Mouse (Mus musculus): Measurements from ENCODE around the gene A130010J15Rik. TPM values are rescaled to one million over a fixed set of nuclear protein-coding genes. Genes with fewer than 3 reads are reported as not detected.

The A130010J15Rik gene
- polyA plus RNA-seq, 1 experiment from 2014 or later = 16.6 TPM

GRCm38 (mm10) chr1:193130839-193131238, 37.0 kb upstream of the A130010J15Rik start:
- H3K9ac ChIP-seq (replicated peaks; ENCODE audit: low read depth, low read length) = no peak overlapping the region
- no peak for ATAC-seq (ENCODE audit: insufficient number of reproducible peaks, insufficient read depth, low FRiP score, low read depth)
- peak overlapping the region; percentile 45; the same call in 1 of the 2 replicates for H3K27ac ChIP-seq (ENCODE audit: low read length)

GRCm38 (mm10) chr1:193131311-193131948, 36.4 kb upstream of the A130010J15Rik start:
- ATAC-seq (ENCODE audit: insufficient number of reproducible peaks, insufficient read depth, low FRiP score, low read depth) = no peak
- no peaks in the 10 kb centered on the region for H3K27me3 ChIP-seq (ENCODE audit: control insufficient read depth, insufficient read depth, low read length)
- H3K27ac ChIP-seq (ENCODE audit: low read length) = no peak overlapping the region
- H3K36me3 ChIP-seq (ENCODE audit: control insufficient read depth, insufficient read depth, low read length) = peaks cover 5% of the 10 kb centered on the region; the same call in 1 of the 2 replicates
- H3K4me2 ChIP-seq (replicated peaks; ENCODE audit: low read depth, low read length) = no peak overlapping the region
- peaks cover 6% of the 10 kb centered on the region for H3K4me1 ChIP-seq (ENCODE audit: control insufficient read depth, insufficient read depth, low read length)
- H3K4me3 ChIP-seq (ENCODE audit: low read depth, low read length) = no peak overlapping the region
- H3K9me3 ChIP-seq (ENCODE audit: control insufficient read depth, low read depth, low read length) = no peaks in the 10 kb centered on the region
- WGBS = 29% methylated on average over 6 of the region's 6 CpGs
- H3K9ac ChIP-seq (replicated peaks; ENCODE audit: low read depth, low read length) = no peak overlapping the region

More at GRCm38 (mm10) chr1:193130839-193131238, 37.0 kb upstream of the A130010J15Rik start:
- 0 out of 2 replicates have a peak overlapping the region, but pooled peaks have one; percentile 96 for H3K4me3 ChIP-seq (ENCODE audit: low read depth, low read length)
- H3K9me3 ChIP-seq (ENCODE audit: control insufficient read depth, low read depth, low read length) = no peaks in the 10 kb centered on the region
- 61% methylated on average over 8 of the region's 8 CpGs for WGBS
- H3K4me1 ChIP-seq (ENCODE audit: control insufficient read depth, insufficient read depth, low read length) = peaks cover 6% of the 10 kb centered on the region
- H3K36me3 ChIP-seq (ENCODE audit: control insufficient read depth, insufficient read depth, low read length) = peaks cover 6% of the 10 kb centered on the region; the same call in 1 of the 2 replicates
- H3K4me2 ChIP-seq (replicated peaks; ENCODE audit: low read depth, low read length) = peak overlapping the region; percentile 41
- H3K27me3 ChIP-seq (ENCODE audit: control insufficient read depth, insufficient read depth, low read length) = no peaks in the 10 kb centered on the region

- H3K4me1 ChIP-seq (ENCODE audit: control insufficient read depth, insufficient read depth, low read length) = peaks cover 6% of the 10 kb centered on the region
- H3K36me3 ChIP-seq (ENCODE audit: control insufficient read depth, insufficient read depth, low read length) = no peaks in the 10 kb centered on the region
- H3K4me3 ChIP-seq (ENCODE audit: low read depth, low read length) = no peak overlapping the region
- no peak for ATAC-seq (ENCODE audit: insufficient number of reproducible peaks, insufficient read depth, low FRiP score, low read depth)
- H3K9me3 ChIP-seq (ENCODE audit: control insufficient read depth, low read depth, low read length) = no peaks in the 10 kb centered on the region
- H3K27me3 ChIP-seq (ENCODE audit: control insufficient read depth, insufficient read depth, low read length) = no peaks in the 10 kb centered on the region
- no peak overlapping the region for H3K9ac ChIP-seq (replicated peaks; ENCODE audit: low read depth, low read length)
- H3K4me2 ChIP-seq (replicated peaks; ENCODE audit: low read depth, low read length) = no peak overlapping the region
- H3K27ac ChIP-seq (ENCODE audit: low read length) = no peak overlapping the region
Observed at GRCm38 (mm10) chr1:193132385-193132784, 35.5 kb upstream of the A130010J15Rik start.

GRCm38 (mm10) chr1:193133726-193134125, 34.1 kb upstream of the A130010J15Rik start:
- no peak for ATAC-seq (ENCODE audit: insufficient number of reproducible peaks, insufficient read depth, low FRiP score, low read depth)
- Histone ChIP-seq H3K27me3 (ENCODE audit: control insufficient read depth, insufficient read depth, low read length) (no peaks in the 10 kb centered on the region), H3K9me3 (ENCODE audit: control insufficient read depth, low read depth, low read length) (no peaks in the 10 kb centered on the region), H3K36me3 (ENCODE audit: control insufficient read depth, insufficient read depth, low read length) (no peaks in the 10 kb centered on the region), H3K27ac (ENCODE audit: low read length) (no peak overlapping the region), H3K9ac (replicated peaks; ENCODE audit: low read depth, low read length) (no peak overlapping the region), H3K4me3 (ENCODE audit: low read depth, low read length) (no peak overlapping the region), H3K4me1 (ENCODE audit: control insufficient read depth, insufficient read depth, low read length) (peaks cover 10% of the 10 kb centered on the region), H3K4me2 (replicated peaks; ENCODE audit: low read depth, low read length) (no peak overlapping the region)
- WGBS = 91% methylated on average over 1 of the region's 1 CpGs

- ATAC-seq (ENCODE audit: insufficient number of reproducible peaks, insufficient read depth, low FRiP score, low read depth) = no peak
- Histone ChIP-seq H3K4me1 (ENCODE audit: control insufficient read depth, insufficient read depth, low read length) (0 out of 2 replicates have a peak, but pooled peaks cover 4% of the 10 kb centered on the region), H3K27me3 (ENCODE audit: control insufficient read depth, insufficient read depth, low read length) (no peaks in the 10 kb centered on the region), H3K4me2 (replicated peaks; ENCODE audit: low read depth, low read length) (no peak overlapping the region), H3K27ac (ENCODE audit: low read length) (no peak overlapping the region), H3K9ac (replicated peaks; ENCODE audit: low read depth, low read length) (no peak overlapping the region), H3K9me3 (ENCODE audit: control insufficient read depth, low read depth, low read length) (no peaks in the 10 kb centered on the region), H3K36me3 (ENCODE audit: control insufficient read depth, insufficient read depth, low read length) (no peaks in the 10 kb centered on the region), H3K4me3 (ENCODE audit: low read depth, low read length) (no peak overlapping the region)
- 38% methylated on average over 7 of the region's 7 CpGs for WGBS
Observed at GRCm38 (mm10) chr1:193138087-193138486, 29.8 kb upstream of the A130010J15Rik start.

- no peak overlapping the region for H3K9ac ChIP-seq (replicated peaks; ENCODE audit: low read depth, low read length)
- H3K4me2 ChIP-seq (replicated peaks; ENCODE audit: low read depth, low read length) = no peak overlapping the region
- H3K27ac ChIP-seq (ENCODE audit: low read length) = no peak overlapping the region
- H3K4me3 ChIP-seq (ENCODE audit: low read depth, low read length) = no peak overlapping the region
- H3K4me1 ChIP-seq (ENCODE audit: control insufficient read depth, insufficient read depth, low read length) = 0 out of 2 replicates have a peak, but pooled peaks cover 4% of the 10 kb centered on the region
- WGBS = 35% methylated on average over 3 of the region's 3 CpGs
- H3K36me3 ChIP-seq (ENCODE audit: control insufficient read depth, insufficient read depth, low read length) = no peaks in the 10 kb centered on the region
- H3K9me3 ChIP-seq (ENCODE audit: control insufficient read depth, low read depth, low read length) = no peaks in the 10 kb centered on the region
- no peaks in the 10 kb centered on the region for H3K27me3 ChIP-seq (ENCODE audit: control insufficient read depth, insufficient read depth, low read length)
- no peak for ATAC-seq (ENCODE audit: insufficient number of reproducible peaks, insufficient read depth, low FRiP score, low read depth)
Observed at GRCm38 (mm10) chr1:193138669-193139068, 29.2 kb upstream of the A130010J15Rik start.

- Histone ChIP-seq H3K4me3 (ENCODE audit: low read depth, low read length) (no peak overlapping the region), H3K9ac (replicated peaks; ENCODE audit: low read depth, low read length) (no peak overlapping the region), H3K27ac (ENCODE audit: low read length) (peak overlapping the region; percentile 74), H3K4me1 (ENCODE audit: control insufficient read depth, insufficient read depth, low read length) (0 out of 2 replicates have a peak, but pooled peaks cover 4% of the 10 kb centered on the region), H3K9me3 (ENCODE audit: control insufficient read depth, low read depth, low read length) (no peaks in the 10 kb centered on the region), H3K27me3 (ENCODE audit: control insufficient read depth, insufficient read depth, low read length) (no peaks in the 10 kb centered on the region), H3K36me3 (ENCODE audit: control insufficient read depth, insufficient read depth, low read length) (no peaks in the 10 kb centered on the region), H3K4me2 (replicated peaks; ENCODE audit: low read depth, low read length) (no peak overlapping the region)
- ATAC-seq (ENCODE audit: insufficient number of reproducible peaks, insufficient read depth, low FRiP score, low read depth) = peak; percentile 43; the same call in 1 of the 2 replicates
- WGBS = 62% methylated on average over 7 of the region's 7 CpGs
Observed at GRCm38 (mm10) chr1:193141118-193141517, 26.7 kb upstream of the A130010J15Rik start.

- no peak for ATAC-seq (ENCODE audit: insufficient number of reproducible peaks, insufficient read depth, low FRiP score, low read depth)
Observed at GRCm38 (mm10) chr1:193142517-193143062, 25.3 kb upstream of the A130010J15Rik start.

More at GRCm38 (mm10) chr1:193142517-193143062, 25.3 kb upstream of the A130010J15Rik start:
- no peaks in the 10 kb centered on the region for H3K27me3 ChIP-seq (ENCODE audit: control insufficient read depth, insufficient read depth, low read length)
- H3K9ac ChIP-seq (replicated peaks; ENCODE audit: low read depth, low read length) = no peak overlapping the region
- no peak overlapping the region for H3K4me2 ChIP-seq (replicated peaks; ENCODE audit: low read depth, low read length)
- H3K27ac ChIP-seq (ENCODE audit: low read length) = no peak overlapping the region
- no peaks in the 10 kb centered on the region for H3K36me3 ChIP-seq (ENCODE audit: control insufficient read depth, insufficient read depth, low read length)
- WGBS = 81% methylated on average over 8 of the region's 8 CpGs
- no peak overlapping the region for H3K4me3 ChIP-seq (ENCODE audit: low read depth, low read length)
- 0 out of 2 replicates have a peak, but pooled peaks cover 4% of the 10 kb centered on the region for H3K4me1 ChIP-seq (ENCODE audit: control insufficient read depth, insufficient read depth, low read length)
- no peaks in the 10 kb centered on the region for H3K9me3 ChIP-seq (ENCODE audit: control insufficient read depth, low read depth, low read length)

Data from stomach, embryonic 14.5 days (tissue).